Mouse (Mus musculus) bone marrow macrophage, adult 2 months (primary cell): Measurements from ENCODE around the gene Pgs1.

ENCODE experiments used
- CTCF ChIP-seq: IDR thresholded peaks from 2 replicates; pipeline ENCODE4 v1.5.1; 2012; ENCODE audit warnings: low read depth, mild to moderate bottlenecking, low read length, moderate library complexity
- POLR2A ChIP-seq: IDR thresholded peaks from 2 replicates; pipeline ENCODE4 v1.6.1; 2012; ENCODE audit warnings: mild to moderate bottlenecking, low read depth, low read length, borderline replicate concordance

GRCm38 (mm10) chr11:117971100-117971499, 15.0 kb upstream of the Pgs1 start:
- no peak for TF ChIP-seq CTCF
- no peak for TF ChIP-seq POLR2A
